Mouse (Mus musculus) c-Kit-negative CD71-positive TER-119-positive erythroid progenitor cells, embryonic 14.5 days (primary cell): ENCODE data around the gene Pycr2.
"Not testable (repeated sequence)": the region's sequence is repeated elsewhere in the genome, so short reads cannot be mapped to it uniquely, and the experiment has no call there.

Experiments used
- DNase-seq: peaks from one replicate; pipeline ENCODE4 v3.0.0-alpha.2; 2013; ENCODE audit warnings: low read depth, low spot score

Pycr2 gene

DNA sequence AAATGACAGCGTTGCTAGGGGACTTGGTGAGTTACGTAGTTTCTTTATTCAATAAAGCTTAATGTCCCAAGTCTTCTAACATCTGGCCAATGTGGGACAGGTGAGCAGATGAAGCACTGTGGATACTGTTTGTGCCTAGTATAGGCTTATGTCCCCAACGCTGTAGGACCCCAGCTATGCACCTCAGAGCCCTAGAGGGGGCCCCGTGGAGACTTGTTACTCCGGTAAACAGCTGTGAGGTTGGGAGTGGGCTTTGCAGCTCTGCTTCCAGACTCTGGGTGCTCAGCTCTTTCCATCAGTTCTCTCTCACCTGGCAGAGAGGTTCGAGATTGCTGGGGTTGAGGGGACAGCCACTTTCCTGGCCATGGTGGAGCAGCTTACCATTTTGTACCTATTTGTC, 1.2 kb downstream of the Pycr2 start:
- no peak for DNase-seq

- DNase-seq = no peak
Observed at GRCm38 (mm10) chr1:180905876-180906275, 1.8 kb downstream of the Pycr2 start.

DNA sequence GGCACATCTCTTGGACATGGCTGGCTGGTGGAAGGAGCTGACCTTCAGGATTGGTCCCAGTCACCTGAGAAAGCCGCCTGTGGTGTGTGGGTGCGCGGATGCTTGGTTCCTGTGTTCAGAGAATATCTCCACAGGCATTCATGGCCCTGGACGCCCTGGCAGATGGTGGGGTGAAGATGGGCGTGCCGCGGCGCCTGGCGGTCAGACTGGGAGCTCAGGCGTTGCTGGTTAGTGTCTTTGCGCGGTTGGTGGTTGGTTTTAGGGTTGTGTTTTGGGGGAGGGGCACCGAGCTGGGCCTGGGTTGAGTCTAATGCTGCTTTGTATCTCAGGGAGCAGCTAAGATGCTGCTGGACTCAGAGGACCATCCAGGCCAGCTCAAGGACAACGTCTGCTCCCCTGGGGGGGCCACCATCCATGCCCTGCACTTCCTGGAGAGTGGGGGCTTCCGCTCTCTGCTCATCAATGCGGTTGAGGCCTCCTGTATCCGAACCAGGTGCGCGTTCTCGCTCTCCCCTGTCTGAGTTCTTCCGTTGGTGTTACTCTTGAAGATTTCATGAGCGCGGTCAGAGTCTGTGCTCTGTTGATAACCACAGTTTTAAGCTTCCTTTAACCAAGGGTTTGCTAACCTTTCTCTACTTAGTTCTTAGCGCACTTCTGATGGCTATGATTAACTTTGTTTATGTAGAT, 2.5 kb downstream of the Pycr2 start:
- no peak for DNase-seq

- DNase-seq = no peak
Observed at GRCm38 (mm10) chr1:180911138-180911537, 7.0 kb downstream of the Pycr2 start.

GRCm38 (mm10) chr1:180911653-180912287, 7.7 kb downstream of the Pycr2 start:
- DNase-seq = no peak

GRCm38 (mm10) chr1:180912792-180913191, 8.7 kb downstream of the Pycr2 start:
- DNase-seq = no peak

DNA sequence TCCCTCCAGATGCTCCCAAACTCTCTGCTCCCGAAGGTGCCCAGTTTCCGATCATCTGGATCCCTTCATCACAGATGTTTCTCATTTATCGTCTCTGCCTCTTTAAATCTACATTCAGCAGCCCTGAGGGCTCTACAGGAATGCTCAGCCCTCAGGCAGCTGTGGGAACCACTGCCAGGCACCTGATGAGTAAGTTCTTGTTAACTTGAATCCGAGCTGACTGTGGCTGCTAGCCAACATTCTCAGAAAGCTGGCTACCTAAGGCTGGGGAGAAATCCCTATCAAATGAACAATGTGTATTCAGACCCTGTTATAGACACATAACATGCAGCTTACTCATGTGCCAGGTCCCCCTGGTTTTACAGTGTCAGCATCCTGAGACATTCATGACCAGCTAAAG, 9.7 kb downstream of the Pycr2 start:
- DNase-seq = no peak

DNA sequence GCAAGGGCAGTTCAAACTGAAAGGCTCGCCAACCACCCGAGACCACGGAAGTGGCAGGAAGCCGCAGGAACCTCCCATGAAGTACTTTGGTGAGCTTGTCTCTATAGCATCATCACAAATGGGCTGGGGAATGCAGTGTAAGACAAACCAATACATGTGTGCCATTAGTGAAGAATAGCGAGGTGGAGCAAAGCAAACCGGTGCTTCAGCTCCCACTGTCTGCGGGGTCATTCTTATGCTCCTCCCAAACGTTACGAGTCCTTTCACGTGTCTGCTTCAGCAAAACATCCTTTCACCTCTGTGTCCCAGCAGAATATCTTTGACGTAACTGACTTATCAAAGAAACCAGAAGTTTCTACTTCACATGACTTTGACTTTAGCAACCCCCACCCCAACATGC, 12.3 kb downstream of the Pycr2 start:
- no peak for DNase-seq

- no peak for DNase-seq
Observed at GRCm38 (mm10) chr1:180917053-180917452, 13.0 kb downstream of the Pycr2 start.

GRCm38 (mm10) chr1:180919686-180920085, 15.6 kb downstream of the Pycr2 start:
- DNase-seq = no peak

- DNase-seq = no peak
Observed at GRCm38 (mm10) chr1:180922273-180923048, 18.4 kb downstream of the Pycr2 start.

- DNase-seq = no peak
Observed at GRCm38 (mm10) chr1:180924737-180925136, 20.6 kb downstream of the Pycr2 start.

DNA sequence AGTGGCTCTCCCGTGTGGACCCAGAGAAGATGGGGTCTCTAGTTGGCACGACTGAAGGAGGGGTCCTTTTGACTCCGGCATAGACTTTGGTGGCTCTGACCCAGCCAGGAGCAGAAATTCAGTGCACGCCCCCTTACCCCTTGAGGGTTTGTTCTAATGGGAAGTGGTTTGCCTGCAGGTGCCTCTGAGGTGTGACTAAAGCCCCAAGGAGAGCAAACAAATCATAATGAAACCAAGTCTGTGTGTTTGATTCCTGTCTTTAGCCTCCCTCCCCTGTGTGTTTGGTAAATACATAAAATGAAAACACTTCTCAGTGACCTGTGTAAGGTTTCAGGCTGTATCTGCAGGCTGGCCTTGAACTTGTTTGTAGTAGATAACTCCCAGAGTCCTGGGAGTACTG, 22.2 kb downstream of the Pycr2 start:
- DNase-seq = no peak

DNA sequence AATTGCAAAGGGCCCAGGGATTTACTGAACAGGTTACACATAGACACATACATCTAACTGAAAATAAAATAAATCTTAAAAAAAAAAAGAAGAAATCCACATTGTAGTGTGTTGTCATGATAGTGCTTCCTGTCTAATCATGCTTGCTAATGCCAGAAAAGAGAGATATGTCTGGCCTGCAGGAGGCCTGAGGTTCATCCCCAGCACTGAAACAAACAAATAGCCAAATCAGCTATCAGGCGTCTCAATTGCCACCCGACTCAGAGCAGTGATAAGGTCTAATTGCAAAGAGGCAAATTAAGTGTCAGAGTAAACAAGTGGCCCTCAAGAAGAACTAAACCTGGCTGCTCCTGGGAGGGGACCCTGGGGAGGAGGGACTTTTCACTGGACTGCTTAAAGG, 25.5 kb downstream of the Pycr2 start:
- no peak for DNase-seq

DNA sequence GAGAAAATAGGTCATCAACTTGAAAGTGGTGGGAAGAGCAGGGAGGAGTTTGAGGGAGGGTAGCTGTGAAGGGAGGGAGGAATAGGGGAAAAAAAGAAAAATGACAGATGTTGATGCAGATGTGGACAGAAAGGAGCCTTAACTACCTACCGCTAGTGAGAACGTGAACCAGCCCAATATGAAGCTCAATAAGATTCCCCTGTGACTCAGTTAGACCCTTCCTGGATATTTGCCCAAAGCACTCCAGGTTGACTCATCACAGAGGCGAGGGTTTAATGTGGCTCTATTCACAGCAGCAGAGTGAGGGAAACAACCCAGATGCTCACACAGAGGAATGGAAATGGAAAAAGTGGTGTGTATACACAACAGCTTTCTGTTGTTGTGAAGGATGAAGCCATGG, 27.0 kb downstream of the Pycr2 start:
- DNase-seq = no peak

DNA sequence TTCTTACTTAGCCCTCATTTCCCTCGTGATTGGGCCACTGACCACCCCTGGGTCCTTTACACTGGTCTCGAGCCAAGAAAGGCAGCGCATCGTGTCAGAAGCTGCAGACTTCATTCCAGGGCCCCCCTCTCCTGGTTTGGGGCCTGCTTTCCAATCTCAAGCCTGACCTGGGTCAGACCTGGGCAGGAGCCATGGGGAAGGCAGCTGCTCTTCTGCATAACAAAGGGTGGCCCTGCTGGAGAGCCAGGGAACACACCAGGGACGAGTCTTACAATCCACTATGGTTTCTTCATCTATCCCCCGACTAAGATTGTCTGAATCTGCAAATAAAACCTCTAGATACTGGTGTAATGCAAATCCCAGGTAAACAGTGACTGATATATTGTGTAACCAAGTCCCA, 29.6 kb downstream of the Pycr2 start:
- no peak for DNase-seq

- no peak for DNase-seq
Observed at GRCm38 (mm10) chr1:180934467-180935419, 30.6 kb downstream of the Pycr2 start, which contains the start of gene Lefty1. Gene Lefty1 (plus strand): TSS chr1:180935022.

DNA sequence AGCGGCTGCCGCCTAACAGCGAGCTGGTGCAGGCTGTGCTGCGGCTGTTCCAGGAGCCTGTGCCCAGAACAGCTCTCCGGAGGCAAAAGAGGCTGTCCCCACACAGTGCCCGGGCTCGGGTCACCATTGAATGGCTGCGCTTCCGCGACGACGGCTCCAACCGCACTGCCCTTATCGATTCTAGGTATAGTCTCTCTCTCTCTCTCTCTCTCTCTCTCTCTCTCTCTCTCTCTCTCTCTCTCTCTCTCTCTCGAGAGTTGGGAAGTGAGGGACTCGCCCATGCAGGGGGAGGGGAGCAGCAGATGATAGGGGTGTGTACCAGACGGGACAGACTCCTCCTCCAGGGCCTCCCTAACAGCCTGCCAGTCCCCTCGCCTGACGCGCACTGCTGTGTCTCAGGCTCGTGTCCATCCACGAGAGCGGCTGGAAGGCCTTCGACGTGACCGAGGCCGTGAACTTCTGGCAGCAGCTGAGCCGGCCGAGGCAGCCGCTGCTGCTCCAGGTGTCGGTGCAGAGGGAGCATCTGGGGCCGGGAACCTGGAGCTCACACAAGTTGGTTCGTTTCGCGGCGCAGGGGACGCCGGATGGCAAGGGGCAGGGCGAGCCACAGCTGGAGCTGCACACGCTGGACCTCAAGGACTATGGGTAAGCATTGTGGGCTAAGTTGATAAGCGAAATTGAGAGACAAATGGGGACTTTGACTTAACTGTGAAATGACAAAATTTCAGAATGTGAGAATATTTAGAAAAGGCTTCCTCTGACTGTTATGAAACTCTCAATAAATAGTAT, 32.7 kb downstream of the Pycr2 start:
- not testable (repeated sequence) for DNase-seq

GRCm38 (mm10) chr1:180937631-180938030, 33.5 kb downstream of the Pycr2 start:
- not testable (repeated sequence) for DNase-seq

DNA sequence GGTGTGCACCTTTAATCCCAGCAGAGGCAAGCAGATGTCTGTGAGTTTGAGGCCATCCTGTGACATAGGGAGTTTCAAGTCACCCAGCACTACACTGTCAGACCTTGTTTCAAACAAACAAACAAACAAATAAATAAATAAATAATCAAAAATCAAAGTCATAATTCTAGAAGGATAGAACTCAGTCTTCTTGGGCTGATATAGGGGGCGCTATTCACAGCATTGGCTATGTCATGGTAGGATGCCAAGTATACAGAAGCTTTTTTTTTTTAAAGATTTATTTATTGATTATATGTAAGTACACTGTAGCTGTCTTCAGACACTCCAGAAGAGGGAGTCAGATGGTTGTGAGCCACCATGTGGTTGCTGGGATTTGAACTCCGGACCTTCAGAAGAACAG, 34.7 kb downstream of the Pycr2 start:
- DNase-seq = not testable (repeated sequence)
